Mouse (Mus musculus): ENCODE data around the gene Cops9.
A peak's percentile ranks its signal among the peaks of the same experiment; 100 is the strongest.

DNA sequence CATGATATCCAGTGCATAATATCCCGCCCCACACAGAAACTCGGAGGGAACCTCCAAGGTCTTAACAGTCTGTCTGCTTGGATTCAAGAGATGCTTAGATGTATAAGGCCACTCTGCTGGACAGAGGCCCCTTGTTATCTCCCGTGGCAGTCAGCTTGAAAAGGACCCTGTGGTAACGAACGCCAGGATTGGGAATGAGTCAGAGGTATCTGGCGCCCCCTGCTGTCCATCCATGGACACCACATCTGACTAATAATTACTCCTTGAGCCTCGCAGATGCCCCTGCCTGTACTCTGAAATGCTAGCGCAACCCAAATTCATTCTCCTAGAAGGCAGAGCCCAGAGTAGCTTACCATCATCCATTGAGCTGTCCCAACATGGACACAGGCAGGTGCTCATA lies 6.0 kb upstream of the Cops9 start:
- TF ChIP-seq CTCF (IDR thresholded peaks at IDR 0.05; ENCODE audit: low read depth) (peak; percentile 88), EP300 (optimal IDR thresholded peaks at IDR 0.05) (no peak)

Data from stomach, postnatal 0 days (tissue).